Mouse (Mus musculus): ENCODE data around the gene Myo5a. TPM values are rescaled to one million over a fixed set of nuclear protein-coding genes. Genes with fewer than 3 reads are reported as not detected.
A peak's percentile ranks its signal among the peaks of the same experiment; 100 is the strongest.

Gene Myo5a
- polyA plus RNA-seq, 1 experiment = 89.9 TPM

DNA sequence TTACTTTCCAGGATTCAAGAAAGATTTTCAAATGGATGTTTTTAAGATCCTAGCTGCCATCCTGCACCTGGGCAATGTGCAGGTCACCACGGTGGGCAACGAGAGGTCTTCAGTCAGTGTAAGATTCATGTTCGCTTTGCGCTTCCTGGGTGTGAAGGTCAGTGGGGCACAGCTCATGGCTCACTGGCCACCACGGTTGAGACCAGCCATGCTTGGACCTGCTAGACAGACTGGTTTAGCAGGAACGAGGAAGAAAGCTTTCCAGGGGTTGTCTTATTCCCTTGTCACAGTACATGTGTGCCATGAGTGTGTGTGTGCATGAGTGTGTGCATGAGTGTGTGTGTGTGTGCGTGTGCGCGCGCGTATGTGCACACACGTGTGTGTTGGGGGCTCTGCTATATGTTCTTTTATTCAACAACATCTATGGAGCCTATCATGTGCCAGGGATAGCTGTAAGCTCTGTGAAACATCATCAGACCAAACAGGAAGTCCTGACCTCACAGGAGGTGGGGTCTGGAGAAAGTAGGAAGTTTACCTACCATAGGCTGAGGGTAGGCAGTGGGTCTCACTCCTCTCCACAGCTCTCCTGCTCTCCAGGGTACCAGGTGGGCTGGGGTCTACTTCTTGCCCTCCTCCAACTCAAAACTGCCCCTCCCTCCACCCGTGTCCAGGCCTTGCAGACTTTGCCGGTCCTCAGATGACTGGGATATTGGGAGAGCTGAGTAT is 185.2 kb downstream of the Myo5a start:
- Histone ChIP-seq H3K4me3 (replicated peaks; ENCODE audit: insufficient read depth, low read depth, low read length) (no peak overlapping the region), H3K4me1 (ENCODE audit: control insufficient read depth, insufficient read depth, low read length) (peaks cover 9% of the 10 kb centered on the region), H3K27me3 (ENCODE audit: control insufficient read depth, insufficient read depth, low read length) (no peaks in the 10 kb centered on the region), H3K27ac (ENCODE audit: insufficient read depth, low read length) (no peak overlapping the region)
- WGBS = 90% methylated on average over 14 of the region's 14 CpGs
- DNase-seq = no peak
- no peak for TF ChIP-seq POLR2A (IDR thresholded peaks at IDR 0.05; ENCODE audit: borderline replicate concordance, insufficient read depth, low read length)
- TF ChIP-seq CTCF (IDR thresholded peaks at IDR 0.05; ENCODE audit: borderline replicate concordance, insufficient read depth, low read depth, low read length) = no peak

DNA sequence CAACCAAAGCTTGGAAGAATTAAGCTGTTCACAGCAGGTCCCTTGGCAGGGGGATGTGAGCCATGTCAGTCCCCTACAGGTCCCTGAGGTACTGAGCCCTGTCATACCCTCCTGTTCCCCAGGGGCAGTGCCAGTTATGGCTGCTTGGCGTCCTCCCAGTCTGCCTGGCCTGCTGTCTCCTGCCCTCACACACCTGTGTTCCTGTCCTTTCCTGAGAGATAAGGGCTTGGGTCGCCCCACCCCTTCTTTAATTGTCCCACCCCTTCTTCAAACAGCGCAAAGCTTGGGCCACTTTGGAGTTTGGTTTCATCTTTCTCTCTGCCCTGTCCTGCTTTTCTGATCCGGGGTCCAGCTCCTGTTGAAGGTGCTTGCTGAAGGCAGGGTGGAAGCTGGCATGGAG is 188.0 kb downstream of the Myo5a start:
- H3K4me3 ChIP-seq (replicated peaks; ENCODE audit: insufficient read depth, low read depth, low read length) = no peak overlapping the region
- peaks cover 9% of the 10 kb centered on the region for H3K4me1 ChIP-seq (ENCODE audit: control insufficient read depth, insufficient read depth, low read length)
- H3K27me3 ChIP-seq (ENCODE audit: control insufficient read depth, insufficient read depth, low read length) = no peaks in the 10 kb centered on the region
- 56% methylated on average over 4 of the region's 4 CpGs for WGBS
- no peak for DNase-seq
- TF ChIP-seq POLR2A (IDR thresholded peaks at IDR 0.05; ENCODE audit: borderline replicate concordance, insufficient read depth, low read length) (no peak), CTCF (IDR thresholded peaks at IDR 0.05; ENCODE audit: borderline replicate concordance, insufficient read depth, low read depth, low read length) (no peak)
- H3K27ac ChIP-seq (ENCODE audit: insufficient read depth, low read length) = no peak overlapping the region

DNA sequence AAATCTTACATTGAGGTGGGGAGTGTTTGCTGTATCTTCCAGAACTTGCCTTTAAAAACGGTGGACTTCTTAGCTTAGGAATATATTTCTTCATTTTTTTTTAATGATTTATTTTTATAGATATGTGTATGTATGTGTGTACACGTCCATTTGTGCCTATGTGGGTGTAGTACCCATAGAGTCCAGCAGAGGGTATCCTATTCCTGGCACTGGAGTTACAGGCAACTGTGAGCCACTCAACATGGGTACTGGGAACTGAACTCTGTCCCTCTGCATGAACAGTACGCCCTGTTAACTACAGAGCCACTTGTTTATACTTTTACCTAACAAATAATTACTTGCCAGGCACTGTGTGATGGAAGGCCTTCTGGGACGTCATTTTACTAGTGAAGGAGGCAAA is 188.8 kb downstream of the Myo5a start:
- Histone ChIP-seq H3K4me3 (replicated peaks; ENCODE audit: insufficient read depth, low read depth, low read length) (no peak overlapping the region), H3K27me3 (ENCODE audit: control insufficient read depth, insufficient read depth, low read length) (no peaks in the 10 kb centered on the region), H3K27ac (ENCODE audit: insufficient read depth, low read length) (no peak overlapping the region), H3K4me1 (ENCODE audit: control insufficient read depth, insufficient read depth, low read length) (peaks cover 1% of the 10 kb centered on the region)
- TF ChIP-seq CTCF (IDR thresholded peaks at IDR 0.05; ENCODE audit: borderline replicate concordance, insufficient read depth, low read depth, low read length) (0 out of 2 replicates have a peak, but pooled peaks have one; percentile 27), POLR2A (IDR thresholded peaks at IDR 0.05; ENCODE audit: borderline replicate concordance, insufficient read depth, low read length) (no peak)
- DNase-seq = no peak
- 94% methylated on average over 4 of the region's 4 CpGs for WGBS

DNA sequence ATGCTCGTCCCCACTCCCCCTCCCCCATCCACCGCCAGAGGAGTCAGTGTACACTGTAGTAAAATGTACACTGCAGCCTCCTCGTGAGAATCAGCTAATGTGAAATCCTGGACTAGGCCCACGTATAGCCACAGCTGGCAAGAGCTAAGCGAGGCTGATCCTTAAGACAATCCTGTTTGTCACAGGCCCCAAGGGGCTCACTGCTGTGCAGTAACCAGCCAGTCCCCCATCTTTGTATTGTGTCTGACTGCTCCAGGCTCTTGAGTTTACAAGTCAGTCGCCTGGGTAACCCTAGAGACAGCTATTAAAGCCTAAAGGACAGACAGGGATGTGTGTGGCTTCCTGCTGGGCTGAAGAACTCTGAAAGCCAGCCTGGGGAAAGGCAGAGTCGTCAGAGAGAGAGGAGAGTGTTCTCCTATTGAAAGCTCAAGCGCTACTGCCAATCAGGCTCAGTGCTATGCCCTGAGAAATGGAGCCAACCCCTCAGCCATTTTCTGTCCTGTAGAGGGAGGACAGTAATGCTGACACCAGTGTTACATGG is 190.6 kb downstream of the Myo5a start:
- DNase-seq = no peak
- TF ChIP-seq CTCF (IDR thresholded peaks at IDR 0.05; ENCODE audit: borderline replicate concordance, insufficient read depth, low read depth, low read length) (no peak), POLR2A (IDR thresholded peaks at IDR 0.05; ENCODE audit: borderline replicate concordance, insufficient read depth, low read length) (no peak)
- Histone ChIP-seq H3K27ac (ENCODE audit: insufficient read depth, low read length) (no peak overlapping the region), H3K4me3 (replicated peaks; ENCODE audit: insufficient read depth, low read depth, low read length) (no peak overlapping the region), H3K4me1 (ENCODE audit: control insufficient read depth, insufficient read depth, low read length) (no peaks in the 10 kb centered on the region; the same call in 1 of the 2 replicates), H3K27me3 (ENCODE audit: control insufficient read depth, insufficient read depth, low read length) (no peaks in the 10 kb centered on the region)
- 40% methylated on average over 8 of the region's 8 CpGs for WGBS

DNA sequence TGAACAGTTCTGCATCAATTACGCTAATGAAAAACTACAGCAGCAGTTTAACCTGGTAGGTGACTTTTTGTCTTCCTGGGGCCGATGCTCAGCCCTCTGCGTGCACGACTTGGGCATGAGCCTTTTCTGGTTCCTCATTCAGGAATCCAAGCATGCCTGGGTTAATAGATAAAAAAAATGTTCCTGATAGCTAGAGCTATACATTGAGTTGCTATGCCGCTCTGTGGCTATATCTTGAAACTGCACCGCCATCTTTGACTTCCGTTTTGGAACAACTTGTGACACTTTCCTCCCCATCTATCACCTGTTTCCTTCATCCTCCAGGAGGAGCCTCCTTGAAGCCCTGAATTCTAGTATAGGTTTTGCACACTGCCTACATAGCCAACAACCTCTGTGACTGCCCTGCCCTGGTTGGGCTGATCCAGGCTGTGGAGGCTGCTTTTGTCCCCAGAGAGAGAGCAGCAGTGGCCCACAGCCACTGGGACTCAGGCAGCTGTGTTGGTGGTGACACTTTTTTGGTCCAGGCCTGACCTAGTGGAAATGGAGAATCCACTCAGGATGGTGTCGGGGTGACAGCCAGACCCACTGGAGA is 191.5 kb downstream of the Myo5a start:
- TF ChIP-seq POLR2A (IDR thresholded peaks at IDR 0.05; ENCODE audit: borderline replicate concordance, insufficient read depth, low read length) (no peak), CTCF (IDR thresholded peaks at IDR 0.05; ENCODE audit: borderline replicate concordance, insufficient read depth, low read depth, low read length) (no peak)
- H3K27me3 ChIP-seq (ENCODE audit: control insufficient read depth, insufficient read depth, low read length) = no peaks in the 10 kb centered on the region
- H3K27ac ChIP-seq (ENCODE audit: insufficient read depth, low read length) = no peak overlapping the region
- H3K4me3 ChIP-seq (replicated peaks; ENCODE audit: insufficient read depth, low read depth, low read length) = no peak overlapping the region
- DNase-seq = no peak
- H3K4me1 ChIP-seq (ENCODE audit: control insufficient read depth, insufficient read depth, low read length) = no peaks in the 10 kb centered on the region; the same call in 1 of the 2 replicates
- 57% methylated on average over 8 of the region's 8 CpGs for WGBS

DNA sequence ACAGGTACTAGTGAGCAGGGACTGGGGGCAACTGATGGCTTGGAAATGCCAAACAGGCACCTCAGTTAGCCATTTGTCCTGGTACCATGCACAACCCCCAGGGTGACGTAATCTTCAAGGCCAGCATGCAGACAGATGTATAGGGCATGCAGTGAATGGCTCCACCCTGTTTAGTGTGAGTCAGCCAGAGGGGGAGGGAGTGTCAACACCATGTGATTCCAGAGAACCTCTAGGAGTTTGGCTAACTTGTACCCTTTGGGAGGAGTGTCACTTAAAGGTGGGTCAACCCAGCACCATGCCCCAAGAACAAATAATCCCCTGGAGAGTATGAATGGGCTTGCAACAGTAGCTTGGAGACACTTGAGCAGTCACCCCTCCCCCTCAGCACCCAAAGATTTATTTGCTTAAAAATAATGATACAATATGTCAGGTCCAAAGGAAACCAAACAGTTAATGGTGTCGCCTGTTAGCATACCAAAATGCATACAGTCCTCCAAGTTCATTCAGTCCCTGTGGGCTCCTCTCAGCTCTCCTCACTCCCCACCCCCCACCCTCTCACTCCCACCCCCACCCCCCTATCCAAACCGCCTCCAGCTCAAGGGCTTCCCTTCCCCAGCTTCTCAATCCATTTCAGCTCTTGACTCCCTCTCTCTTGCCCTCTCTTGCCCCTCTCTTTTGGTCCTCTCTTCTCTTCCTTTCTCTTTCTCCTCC is 193.3 kb downstream of the Myo5a start:
- 56% methylated on average over 3 of the region's 3 CpGs for WGBS
- no peaks in the 10 kb centered on the region; the same call in 1 of the 2 replicates for H3K4me1 ChIP-seq (ENCODE audit: control insufficient read depth, insufficient read depth, low read length)
- H3K27me3 ChIP-seq (ENCODE audit: control insufficient read depth, insufficient read depth, low read length) = no peaks in the 10 kb centered on the region
- no peak overlapping the region for H3K4me3 ChIP-seq (replicated peaks; ENCODE audit: insufficient read depth, low read depth, low read length)
- TF ChIP-seq POLR2A (IDR thresholded peaks at IDR 0.05; ENCODE audit: borderline replicate concordance, insufficient read depth, low read length) = no peak
- no peak for TF ChIP-seq CTCF (IDR thresholded peaks at IDR 0.05; ENCODE audit: borderline replicate concordance, insufficient read depth, low read depth, low read length)
- DNase-seq = no peak
- H3K27ac ChIP-seq (ENCODE audit: insufficient read depth, low read length) = no peak overlapping the region

DNA sequence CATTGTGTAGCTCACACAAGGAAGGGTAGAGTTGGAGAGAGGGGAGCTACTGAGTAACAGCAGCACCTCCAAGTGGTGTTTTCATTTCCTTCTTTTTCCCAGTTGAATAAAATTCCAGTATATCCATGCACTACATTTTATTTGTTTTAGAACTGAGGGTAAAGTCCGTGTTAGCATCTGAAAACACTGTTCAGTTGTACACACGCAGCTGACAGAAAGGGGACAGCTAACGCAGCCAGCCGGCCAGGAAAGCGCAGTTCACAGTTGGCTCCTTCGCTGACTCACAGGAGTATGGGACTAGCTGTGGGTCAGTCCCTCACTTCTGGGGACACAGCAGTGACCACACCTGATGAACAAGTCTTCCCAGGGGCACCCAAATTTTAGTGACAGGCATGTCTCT is 196.3 kb downstream of the Myo5a start:
- no peak overlapping the region for H3K27ac ChIP-seq (ENCODE audit: insufficient read depth, low read length)
- DNase-seq = no peak
- no peaks in the 10 kb centered on the region for H3K4me1 ChIP-seq (ENCODE audit: control insufficient read depth, insufficient read depth, low read length)
- no peak overlapping the region for H3K4me3 ChIP-seq (replicated peaks; ENCODE audit: insufficient read depth, low read depth, low read length)
- H3K27me3 ChIP-seq (ENCODE audit: control insufficient read depth, insufficient read depth, low read length) = no peaks in the 10 kb centered on the region
- TF ChIP-seq POLR2A (IDR thresholded peaks at IDR 0.05; ENCODE audit: borderline replicate concordance, insufficient read depth, low read length) (no peak), CTCF (IDR thresholded peaks at IDR 0.05; ENCODE audit: borderline replicate concordance, insufficient read depth, low read depth, low read length) (no peak)
- WGBS = 74% methylated on average over 6 of the region's 6 CpGs

Data from cerebellum, adult 2 months (tissue).